Mouse (Mus musculus): ENCODE results near the gene Psme4. TPM values are rescaled to one million over a fixed set of nuclear protein-coding genes. Genes with fewer than 3 reads are reported as not detected.

Psme4 gene
- polyA plus RNA-seq, 1 experiment from 2014 or later = 31.5 TPM

GRCm38 (mm10) chr11:30765076-30765475, 6.5 kb upstream of the Psme4 start:
- DNase-seq (ENCODE audit: low spot score) = no peak
- Histone ChIP-seq H3K4me1 (no peaks in the 10 kb centered on the region), H3K27ac (no peak overlapping the region), H3K9me3 (replicated peaks) (no peaks in the 10 kb centered on the region), H3K36me3 (no peaks in the 10 kb centered on the region), H3K27me3 (ENCODE audit: low read depth, poor library complexity, severe bottlenecking) (no peaks in the 10 kb centered on the region), H3K4me3 (no peak overlapping the region)
- WGBS = 93% methylated on average over 1 of the region's 1 CpGs

GRCm38 (mm10) chr11:30770817-30771216, 709 bp upstream of the Psme4 start:
- H3K27ac ChIP-seq = peak overlapping the region; percentile 98
- peak overlapping the region; percentile 96 for H3K4me3 ChIP-seq
- H3K27me3 ChIP-seq (ENCODE audit: low read depth, poor library complexity, severe bottlenecking) = no peaks in the 10 kb centered on the region
- H3K36me3 ChIP-seq = no peaks in the 10 kb centered on the region
- H3K9me3 ChIP-seq (replicated peaks) = no peaks in the 10 kb centered on the region
- 73% methylated on average over 3 of the region's 3 CpGs for WGBS
- no peak for DNase-seq (ENCODE audit: low spot score)
- H3K4me1 ChIP-seq = peaks cover 17% of the 10 kb centered on the region

- H3K4me1 ChIP-seq = peaks cover 17% of the 10 kb centered on the region
- H3K4me3 ChIP-seq = peak overlapping the region; percentile 96
- DNase-seq (ENCODE audit: low spot score) = peak; percentile 78
- H3K27me3 ChIP-seq (ENCODE audit: low read depth, poor library complexity, severe bottlenecking) = no peaks in the 10 kb centered on the region
- 2% methylated on average over 62 of the region's 64 CpGs for WGBS
- H3K36me3 ChIP-seq = no peaks in the 10 kb centered on the region
- no peaks in the 10 kb centered on the region for H3K9me3 ChIP-seq (replicated peaks)
- peak overlapping the region; percentile 98 for H3K27ac ChIP-seq
Observed at GRCm38 (mm10) chr11:30771904-30772581, 517 bp downstream of the Psme4 start.

GRCm38 (mm10) chr11:30772777-30773417, 1.4 kb downstream of the Psme4 start:
- DNase-seq (ENCODE audit: low spot score) = no peak
- WGBS = 5% methylated on average over 21 of the region's 21 CpGs
- H3K36me3 ChIP-seq = no peaks in the 10 kb centered on the region
- peaks cover 17% of the 10 kb centered on the region for H3K4me1 ChIP-seq
- H3K27me3 ChIP-seq (ENCODE audit: low read depth, poor library complexity, severe bottlenecking) = no peaks in the 10 kb centered on the region
- no peaks in the 10 kb centered on the region for H3K9me3 ChIP-seq (replicated peaks)
- peak overlapping the region; percentile 96 for H3K4me3 ChIP-seq
- H3K27ac ChIP-seq = peak overlapping the region; percentile 98

- H3K36me3 ChIP-seq = no peaks in the 10 kb centered on the region
- WGBS = 87% methylated on average over 1 of the region's 1 CpGs
- H3K27me3 ChIP-seq (ENCODE audit: low read depth, poor library complexity, severe bottlenecking) = no peaks in the 10 kb centered on the region
- no peak for DNase-seq (ENCODE audit: low spot score)
- no peaks in the 10 kb centered on the region for H3K9me3 ChIP-seq (replicated peaks)
- H3K4me1 ChIP-seq = peaks cover 17% of the 10 kb centered on the region
- H3K4me3 ChIP-seq = no peak overlapping the region
- H3K27ac ChIP-seq = no peak overlapping the region
Observed at GRCm38 (mm10) chr11:30774638-30775037, 3.1 kb downstream of the Psme4 start.

- Histone ChIP-seq H3K27me3 (ENCODE audit: low read depth, poor library complexity, severe bottlenecking) (no peaks in the 10 kb centered on the region), H3K27ac (no peak overlapping the region), H3K9me3 (replicated peaks) (no peaks in the 10 kb centered on the region), H3K4me1 (peaks cover 14% of the 10 kb centered on the region), H3K4me3 (no peak overlapping the region), H3K36me3 (no peaks in the 10 kb centered on the region)
- 79% methylated on average over 4 of the region's 4 CpGs for WGBS
- no peak for DNase-seq (ENCODE audit: low spot score)
Observed at GRCm38 (mm10) chr11:30777498-30777897, 6.0 kb downstream of the Psme4 start.

GRCm38 (mm10) chr11:30780893-30781292, 9.4 kb downstream of the Psme4 start:
- no peaks in the 10 kb centered on the region for H3K4me1 ChIP-seq
- no peak overlapping the region for H3K4me3 ChIP-seq
- no peaks in the 10 kb centered on the region for H3K36me3 ChIP-seq
- 91% methylated on average over 2 of the region's 2 CpGs for WGBS
- DNase-seq (ENCODE audit: low spot score) = no peak
- no peaks in the 10 kb centered on the region for H3K27me3 ChIP-seq (ENCODE audit: low read depth, poor library complexity, severe bottlenecking)
- H3K27ac ChIP-seq = no peak overlapping the region
- no peaks in the 10 kb centered on the region for H3K9me3 ChIP-seq (replicated peaks)

GRCm38 (mm10) chr11:30781612-30782011, 10.1 kb downstream of the Psme4 start:
- Histone ChIP-seq H3K27me3 (ENCODE audit: low read depth, poor library complexity, severe bottlenecking) (no peaks in the 10 kb centered on the region), H3K9me3 (replicated peaks) (no peaks in the 10 kb centered on the region), H3K4me1 (no peaks in the 10 kb centered on the region), H3K27ac (no peak overlapping the region), H3K36me3 (no peaks in the 10 kb centered on the region), H3K4me3 (no peak overlapping the region)
- no peak for DNase-seq (ENCODE audit: low spot score)
- WGBS = 93% methylated on average over 1 of the region's 1 CpGs

- no peak overlapping the region for H3K4me3 ChIP-seq
- H3K27ac ChIP-seq = no peak overlapping the region
- DNase-seq (ENCODE audit: low spot score) = no peak
- H3K9me3 ChIP-seq (replicated peaks) = no peaks in the 10 kb centered on the region
- no peaks in the 10 kb centered on the region for H3K36me3 ChIP-seq
- H3K27me3 ChIP-seq (ENCODE audit: low read depth, poor library complexity, severe bottlenecking) = no peaks in the 10 kb centered on the region
- H3K4me1 ChIP-seq = no peaks in the 10 kb centered on the region
- WGBS = 60% methylated on average over 3 of the region's 3 CpGs
Observed at GRCm38 (mm10) chr11:30785497-30785896, 14.0 kb downstream of the Psme4 start.

GRCm38 (mm10) chr11:30786230-30786983, 14.9 kb downstream of the Psme4 start:
- no peaks in the 10 kb centered on the region for H3K36me3 ChIP-seq
- no peaks in the 10 kb centered on the region for H3K4me1 ChIP-seq
- WGBS = 93% methylated on average over 7 of the region's 7 CpGs
- no peaks in the 10 kb centered on the region for H3K27me3 ChIP-seq (ENCODE audit: low read depth, poor library complexity, severe bottlenecking)
- no peak overlapping the region for H3K27ac ChIP-seq
- no peaks in the 10 kb centered on the region for H3K9me3 ChIP-seq (replicated peaks)
- no peak overlapping the region for H3K4me3 ChIP-seq
- no peak for DNase-seq (ENCODE audit: low spot score)

GRCm38 (mm10) chr11:30792680-30793079, 21.2 kb downstream of the Psme4 start:
- Histone ChIP-seq H3K27ac (no peak overlapping the region), H3K36me3 (peaks cover 36% of the 10 kb centered on the region), H3K4me1 (no peaks in the 10 kb centered on the region), H3K9me3 (replicated peaks) (no peaks in the 10 kb centered on the region), H3K27me3 (ENCODE audit: low read depth, poor library complexity, severe bottlenecking) (no peaks in the 10 kb centered on the region), H3K4me3 (no peak overlapping the region)
- DNase-seq (ENCODE audit: low spot score) = no peak
- WGBS = 94% methylated on average over 7 of the region's 7 CpGs

GRCm38 (mm10) chr11:30793753-30794152, 22.2 kb downstream of the Psme4 start:
- DNase-seq (ENCODE audit: low spot score) = no peak
- 100% methylated on average over 1 of the region's 1 CpGs for WGBS
- no peaks in the 10 kb centered on the region for H3K4me1 ChIP-seq
- H3K27ac ChIP-seq = no peak overlapping the region
- no peak overlapping the region for H3K4me3 ChIP-seq
- H3K27me3 ChIP-seq (ENCODE audit: low read depth, poor library complexity, severe bottlenecking) = no peaks in the 10 kb centered on the region
- H3K9me3 ChIP-seq (replicated peaks) = no peaks in the 10 kb centered on the region
- peaks cover 38% of the 10 kb centered on the region for H3K36me3 ChIP-seq

- Histone ChIP-seq H3K4me1 (no peaks in the 10 kb centered on the region), H3K4me3 (no peak overlapping the region), H3K27me3 (ENCODE audit: low read depth, poor library complexity, severe bottlenecking) (no peaks in the 10 kb centered on the region), H3K27ac (no peak overlapping the region), H3K9me3 (replicated peaks) (no peaks in the 10 kb centered on the region), H3K36me3 (peaks cover 38% of the 10 kb centered on the region)
- no peak for DNase-seq (ENCODE audit: low spot score)
- 96% methylated on average over 2 of the region's 2 CpGs for whole genome bisulfite sequencing
Observed at GRCm38 (mm10) chr11:30797236-30797635, 25.7 kb downstream of the Psme4 start.

Data from limb, embryonic 10.5 days (tissue).